Mouse (Mus musculus) neural tube, embryonic 14.5 days (tissue): Measurements from ENCODE around the gene Rap2b. TPM values are rescaled to one million over a fixed set of nuclear protein-coding genes. Genes with fewer than 3 reads are reported as not detected.

Experiments used
- ATAC-seq: fragments of 200-750 bp; cut with Nextera tagmentation; 2 replicates; pipeline ENCODE4 v1.8.0; 2017; ENCODE audit warnings: low read depth, mild to moderate bottlenecking, moderate TSS enrichment, moderate library complexity
- H3K27ac ChIP-seq: fragments of 300-500 bp; sonication (generic); 2 replicates; pipeline ENCODE4 v1.5.1; 2014; ENCODE audit warnings: low read depth, mild to moderate bottlenecking, control low read depth, low read length, moderate library complexity, mixed read lengths
- H3K27me3 ChIP-seq: fragments of 300-500 bp; sonication (generic); 2 replicates; pipeline ENCODE4 v1.6.1; 2014; ENCODE audit warnings: low read length; ENCODE audit not compliant: control insufficient read depth, insufficient read depth
- H3K36me3 ChIP-seq: fragments of 300-500 bp; sonication (generic); 2 replicates; pipeline ENCODE4 v1.6.1; 2014; ENCODE audit warnings: low read length, mixed read lengths; ENCODE audit not compliant: control insufficient read depth, insufficient read depth
- H3K4me1 ChIP-seq: fragments of 300-500 bp; sonication (generic); 2 replicates; pipeline ENCODE4 v1.6.1; 2014; ENCODE audit warnings: low read length; ENCODE audit not compliant: control insufficient read depth, insufficient read depth
- H3K4me2 ChIP-seq: fragments of 300-500 bp; sonication (generic); 2 replicates; pipeline ENCODE4 v1.6.1; 2014; ENCODE audit warnings: mild to moderate bottlenecking, low read depth, low read length, control low read depth
- H3K4me3 ChIP-seq: fragments of 300-500 bp; sonication (generic); 2 replicates; pipeline ENCODE4 v1.5.1; 2014; ENCODE audit warnings: low read depth, low read length, control low read depth, mixed read lengths
- H3K9ac ChIP-seq: fragments of 300-500 bp; sonication (generic); replicated peaks from 2 replicates; pipeline ENCODE4 v1.6.1; 2014; ENCODE audit warnings: low read depth, mild to moderate bottlenecking, control low read depth, low read length, mixed read lengths
- H3K9me3 ChIP-seq: fragments of 300-500 bp; sonication (generic); 2 replicates; pipeline ENCODE4 v1.6.1; 2016; ENCODE audit warnings: low read length; ENCODE audit not compliant: control insufficient read depth
- WGBS: fragments of 180-500 bp; shearing (Covaris S2); extraction: QIAGEN DNeasy Blood & Tissue Kit; methylation state at CpG from one replicate; pipeline ENCODE4 v1.1.7; 2014; 5-methylcytosine and 5-hydroxymethylcytosine counted together
- polyA plus RNA-seq: library from polyadenylated mRNA; unstranded; fragments of >200 nt; fragmentation: Nextera tagmentation; extraction: Ambion mirVana; gene quantifications from 2 replicates; pipeline ENCODE4 v1.2.1, GENCODE M21; 2014

The Rap2b gene
- polyA plus RNA-seq, 1 experiment from 2014 or later = 9.5 TPM

GRCm38 (mm10) chr3:61364661-61364977, 3.2 kb downstream of the Rap2b start:
- 0% methylated on average over 30 of the region's 33 CpGs for WGBS
- peak overlapping the region; percentile 83 for H3K9ac ChIP-seq
- peak overlapping the region; percentile 84 for H3K27ac ChIP-seq
- no peaks in the 10 kb centered on the region for H3K9me3 ChIP-seq
- peak; percentile 50 for ATAC-seq
- no peaks in the 10 kb centered on the region for H3K36me3 ChIP-seq
- peak overlapping the region; percentile 66 for H3K4me2 ChIP-seq
- peaks cover 12% of the 10 kb centered on the region; the same call in 1 of the 2 replicates for H3K4me1 ChIP-seq
- H3K27me3 ChIP-seq = no peaks in the 10 kb centered on the region
- H3K4me3 ChIP-seq = peak overlapping the region; percentile 96

- ATAC-seq = peak; percentile 21
- no peaks in the 10 kb centered on the region for H3K27me3 ChIP-seq
These were observed 3.7 kb downstream of the Rap2b start for GRCm38 (mm10) chr3:61364978-61365778.

GRCm38 (mm10) chr3:61365779-61366373, 4.4 kb downstream of the Rap2b start, which contains the start of gene B430305J03Rik:
Gene B430305J03Rik (minus strand): TSS chr3:61365951.
- Histone ChIP-seq H3K27me3 (no peaks in the 10 kb centered on the region), H3K4me1 (peaks cover 12% of the 10 kb centered on the region; the same call in 1 of the 2 replicates), H3K9ac (peak within 1 kb of the TSS; percentile 83), H3K4me2 (peak within 1 kb of the TSS; percentile 66), H3K27ac (peak within 1 kb of the TSS; percentile 84), H3K4me3 (peak within 1 kb of the TSS; percentile 96), H3K36me3 (no peaks in the 10 kb centered on the region), H3K9me3 (no peaks in the 10 kb centered on the region)
- no peak for ATAC-seq
- WGBS = 5% methylated on average over 10 of the region's 10 CpGs

More at GRCm38 (mm10) chr3:61364978-61365778, 3.7 kb downstream of the Rap2b start:
- no peaks in the 10 kb centered on the region for H3K9me3 ChIP-seq
- no peaks in the 10 kb centered on the region for H3K36me3 ChIP-seq
- peak overlapping the region; percentile 66 for H3K4me2 ChIP-seq
- peak overlapping the region; percentile 96 for H3K4me3 ChIP-seq
- H3K27ac ChIP-seq = peak overlapping the region; percentile 84
- WGBS = under 1% methylated on average over 68 of the region's 68 CpGs
- H3K4me1 ChIP-seq = peaks cover 12% of the 10 kb centered on the region; the same call in 1 of the 2 replicates
- H3K9ac ChIP-seq = peak overlapping the region; percentile 83

- Histone ChIP-seq H3K4me2 (no peak overlapping the region; the same call in 1 of the 2 replicates), H3K4me1 (peaks cover 12% of the 10 kb centered on the region; the same call in 1 of the 2 replicates), H3K27me3 (no peaks in the 10 kb centered on the region), H3K9ac (no peak overlapping the region), H3K9me3 (no peaks in the 10 kb centered on the region), H3K4me3 (no peak overlapping the region), H3K36me3 (no peaks in the 10 kb centered on the region), H3K27ac (no peak overlapping the region)
- 97% methylated on average over 1 of the region's 1 CpGs for WGBS
- ATAC-seq = no peak
These were observed 7.0 kb downstream of the Rap2b start for GRCm38 (mm10) chr3:61368446-61368845.

GRCm38 (mm10) chr3:61376001-61376400, 14.6 kb downstream of the Rap2b start:
- no peaks in the 10 kb centered on the region for H3K4me1 ChIP-seq
- H3K4me2 ChIP-seq = no peak overlapping the region
- H3K9me3 ChIP-seq = no peaks in the 10 kb centered on the region
- 96% methylated on average over 8 of the region's 8 CpGs for WGBS
- no peak overlapping the region for H3K4me3 ChIP-seq
- H3K27me3 ChIP-seq = no peaks in the 10 kb centered on the region
- no peak for ATAC-seq
- H3K9ac ChIP-seq = no peak overlapping the region
- no peak overlapping the region for H3K27ac ChIP-seq
- no peaks in the 10 kb centered on the region for H3K36me3 ChIP-seq

- no peak overlapping the region for H3K9ac ChIP-seq
- no peak overlapping the region for H3K4me3 ChIP-seq
- no peak for ATAC-seq
- no peaks in the 10 kb centered on the region for H3K36me3 ChIP-seq
- no peak overlapping the region for H3K4me2 ChIP-seq
- WGBS = 83% methylated on average over 4 of the region's 4 CpGs
- H3K4me1 ChIP-seq = no peaks in the 10 kb centered on the region
- H3K9me3 ChIP-seq = no peaks in the 10 kb centered on the region
- H3K27ac ChIP-seq = no peak overlapping the region
- H3K27me3 ChIP-seq = no peaks in the 10 kb centered on the region
These were observed 24.9 kb downstream of the Rap2b start for GRCm38 (mm10) chr3:61386368-61386767.

GRCm38 (mm10) chr3:61391564-61391963, 30.1 kb downstream of the Rap2b start:
- no peak overlapping the region for H3K4me2 ChIP-seq
- H3K27me3 ChIP-seq = no peaks in the 10 kb centered on the region
- WGBS = 74% methylated on average over 4 of the region's 4 CpGs
- no peaks in the 10 kb centered on the region for H3K9me3 ChIP-seq
- no peak overlapping the region for H3K27ac ChIP-seq
- no peaks in the 10 kb centered on the region for H3K4me1 ChIP-seq
- no peak overlapping the region for H3K4me3 ChIP-seq
- no peak overlapping the region for H3K9ac ChIP-seq
- no peaks in the 10 kb centered on the region for H3K36me3 ChIP-seq
- ATAC-seq = no peak

- no peaks in the 10 kb centered on the region for H3K4me1 ChIP-seq
- H3K4me3 ChIP-seq = no peak overlapping the region
- H3K27me3 ChIP-seq = no peaks in the 10 kb centered on the region
- H3K27ac ChIP-seq = no peak overlapping the region
- WGBS = 46% methylated on average over 1 of the region's 1 CpGs
- no peak for ATAC-seq
- no peaks in the 10 kb centered on the region for H3K9me3 ChIP-seq
- H3K4me2 ChIP-seq = no peak overlapping the region
- H3K9ac ChIP-seq = no peak overlapping the region
- H3K36me3 ChIP-seq = no peaks in the 10 kb centered on the region
These were observed 31.4 kb downstream of the Rap2b start for GRCm38 (mm10) chr3:61392881-61393280.

- 58% methylated on average over 3 of the region's 3 CpGs for WGBS
- Histone ChIP-seq H3K27ac (no peak overlapping the region), H3K4me2 (no peak overlapping the region), H3K27me3 (no peaks in the 10 kb centered on the region), H3K36me3 (no peaks in the 10 kb centered on the region), H3K9me3 (no peaks in the 10 kb centered on the region), H3K9ac (no peak overlapping the region), H3K4me3 (no peak overlapping the region), H3K4me1 (no peaks in the 10 kb centered on the region)
- no peak for ATAC-seq
These were observed 32.1 kb downstream of the Rap2b start for GRCm38 (mm10) chr3:61393520-61393919.
